Mouse (Mus musculus) left cerebral cortex, adult 8-10 months (tissue): ENCODE results near the gene Slc22a23. TPM values are rescaled to one million over a fixed set of nuclear protein-coding genes. Genes with fewer than 3 reads are reported as not detected.

Experiments
- DNase-seq, 2 experiments: peaks; one replicate each; pipeline ENCODE4 v3.0.0; 2022; ENCODE audit warnings: low spot score in 2 of 2
- total RNA-seq, 4 experiments: library from RNA; stranded (reverse); gene quantifications; 2 replicates each; pipeline ENCODE4 v1.2.4; 2022

Gene Slc22a23
- total RNA-seq, 4 experiments from 2014 or later: 51.6 to 55.1 (median 53.4) TPM

- peak in 1 of 2 experiments; percentile 39 for DNase-seq
Measured at GRCm38 (mm10) chr13:34343719-34344375, 1.1 kb downstream of the Slc22a23 start.

GRCm38 (mm10) chr13:34342286-34342890 lies 2.6 kb downstream of the Slc22a23 start:
- DNase-seq: no peak

DNA sequence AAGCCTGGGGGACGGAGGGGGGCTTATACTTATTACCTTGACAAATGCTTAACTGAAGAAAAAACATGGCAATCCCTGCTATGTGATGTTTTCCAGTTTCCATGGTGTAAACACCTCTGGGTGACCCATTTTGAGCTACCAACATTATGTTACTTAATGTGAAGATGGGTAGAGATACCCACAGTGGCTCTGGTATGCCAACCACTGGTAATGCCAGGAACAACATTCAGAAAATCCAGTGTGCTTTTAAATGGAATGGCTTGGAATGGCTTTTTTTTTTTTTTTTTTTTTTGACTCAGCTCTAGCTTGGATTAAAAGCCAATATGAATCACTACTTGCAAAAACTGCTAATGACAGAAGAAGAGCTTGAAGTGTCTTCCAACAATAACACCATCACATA lies 8.1 kb downstream of the Slc22a23 start:
- DNase-seq: no peak

DNA sequence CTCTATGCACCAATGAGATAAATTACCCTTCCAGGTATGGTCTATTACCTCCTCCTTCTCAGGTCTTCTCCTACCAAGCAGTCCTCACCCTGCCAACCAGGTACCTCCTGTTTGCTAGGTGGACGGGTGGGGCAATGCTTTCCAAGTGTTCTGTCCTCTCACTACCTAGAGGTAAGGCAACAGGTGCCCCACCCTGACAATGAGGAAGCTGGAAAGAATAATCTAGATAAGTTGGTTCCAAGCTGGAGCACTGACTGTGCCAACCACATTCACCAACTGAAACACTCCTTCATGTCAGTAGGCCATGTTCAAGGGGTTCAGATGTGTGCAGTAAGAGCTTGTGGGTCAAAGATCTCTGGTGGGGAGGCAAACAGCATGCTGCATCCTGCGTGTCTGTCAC lies 10.1 kb downstream of the Slc22a23 start:
- no peak for DNase-seq

- DNase-seq: peak in 1 of 2 experiments; percentile 45
Measured at GRCm38 (mm10) chr13:34332762-34333161, 12.2 kb downstream of the Slc22a23 start.

GRCm38 (mm10) chr13:34331399-34332186 lies 13.4 kb downstream of the Slc22a23 start:
- DNase-seq: no peak

- no peak for DNase-seq
Measured at GRCm38 (mm10) chr13:34329589-34329988, 15.4 kb downstream of the Slc22a23 start.

GRCm38 (mm10) chr13:34326992-34327391 lies 18.0 kb downstream of the Slc22a23 start:
- DNase-seq: no peak

DNA sequence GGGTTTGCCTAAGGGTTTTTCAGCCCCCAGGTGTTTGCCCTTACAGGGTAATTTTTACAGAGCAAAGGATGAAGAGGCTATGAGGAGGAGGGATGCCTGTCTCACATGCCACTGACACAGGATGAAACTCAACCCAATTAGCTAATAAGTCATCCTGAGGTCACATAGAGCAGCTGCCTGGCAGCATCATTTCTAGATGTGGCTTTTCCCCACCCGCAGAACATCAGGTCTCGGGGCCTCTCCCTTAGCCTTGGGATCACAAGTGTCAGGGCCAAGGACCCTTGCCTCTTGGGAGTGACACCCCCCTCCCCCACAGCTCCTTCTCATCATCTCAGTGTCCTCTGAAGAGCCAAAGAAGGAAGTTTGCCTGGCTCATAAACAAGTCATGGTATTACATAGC lies 21.6 kb downstream of the Slc22a23 start:
- no peak for DNase-seq

DNA sequence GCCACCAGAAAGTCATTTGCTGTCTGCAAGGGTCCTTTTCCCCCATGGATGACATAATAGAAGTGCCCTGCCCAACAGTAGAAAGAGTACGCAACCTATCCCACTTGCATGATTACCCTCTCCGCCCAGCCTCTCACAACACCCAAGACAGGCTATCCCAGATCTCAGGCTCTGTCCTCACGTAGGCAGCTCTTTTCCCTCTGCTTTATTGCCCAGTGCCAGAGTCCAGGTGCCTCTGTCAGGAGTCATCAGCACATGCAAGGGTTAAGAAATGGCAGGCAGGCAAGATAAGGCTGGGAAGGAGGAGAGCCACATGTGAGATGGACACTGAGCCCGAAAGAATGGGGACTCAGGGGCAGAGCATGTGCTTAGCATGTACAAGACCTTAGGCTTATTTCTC lies 24.5 kb downstream of the Slc22a23 start:
- no peak for DNase-seq

DNA sequence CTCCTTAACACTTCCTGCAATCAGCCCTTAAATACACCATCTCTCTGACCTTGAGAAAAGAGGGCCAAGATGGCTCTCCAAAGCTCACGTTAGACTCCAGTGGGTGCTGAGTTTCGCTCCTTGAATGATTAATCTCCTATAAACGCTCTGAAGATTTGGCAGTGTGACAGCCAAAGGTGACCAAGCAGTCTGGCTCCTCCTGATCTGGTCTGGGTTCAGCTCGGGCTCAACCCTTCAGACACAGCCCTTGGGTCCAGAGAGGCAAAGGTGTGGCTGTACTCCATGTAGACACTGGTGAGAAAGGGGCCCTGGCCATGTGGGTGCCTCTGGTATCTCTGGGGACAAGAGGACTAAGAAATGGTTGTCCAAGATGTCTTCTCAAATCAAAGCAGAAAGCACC lies 27.9 kb downstream of the Slc22a23 start:
- DNase-seq: no peak

DNA sequence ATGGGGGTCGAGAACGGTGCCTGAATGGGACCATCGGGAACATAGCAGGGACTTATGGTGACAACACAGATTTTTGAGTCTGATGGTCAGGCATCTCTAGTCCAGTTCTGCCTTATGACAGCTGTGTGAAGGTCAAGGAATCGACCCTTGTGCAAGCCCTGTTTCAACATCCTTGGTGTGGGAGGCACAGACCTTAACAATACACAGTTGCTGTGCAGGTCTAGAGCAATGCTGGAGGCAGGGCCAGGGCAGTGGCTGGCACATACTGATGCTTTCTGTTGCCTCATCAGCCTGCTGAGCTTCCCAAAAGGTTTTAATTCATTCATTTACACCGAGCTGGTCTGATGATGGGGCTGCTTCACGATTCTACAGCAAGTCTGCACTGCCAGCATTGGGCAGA lies 28.5 kb downstream of the Slc22a23 start:
- DNase-seq: no peak

DNA sequence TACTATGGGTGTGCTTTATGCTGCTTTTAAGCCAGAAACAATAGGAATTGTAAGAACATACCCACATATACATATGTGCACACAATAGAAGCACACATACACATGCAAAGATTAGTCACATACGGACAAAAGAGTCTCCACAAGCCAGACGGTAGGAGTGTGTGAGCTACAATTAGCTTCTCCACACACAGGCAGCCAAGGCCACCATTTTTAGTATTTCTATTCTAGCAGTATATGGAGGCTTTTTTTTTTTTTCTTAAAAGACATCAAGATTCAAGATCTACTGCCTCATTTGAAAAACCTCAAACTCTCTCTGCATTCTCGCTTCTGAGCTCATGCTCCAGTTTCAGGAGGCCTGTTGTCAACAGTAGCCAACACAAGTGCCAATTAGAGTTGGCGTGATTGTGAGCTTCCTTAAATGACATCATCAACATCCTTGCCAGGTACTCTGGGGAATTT lies 31.9 kb downstream of the Slc22a23 start:
- DNase-seq: peak in 1 of 2 experiments; percentile 65

GRCm38 (mm10) chr13:34312346-34313002 lies 32.5 kb downstream of the Slc22a23 start:
- no peak for DNase-seq

- DNase-seq: no peak
Measured at GRCm38 (mm10) chr13:34311593-34311992, 33.4 kb downstream of the Slc22a23 start.

GRCm38 (mm10) chr13:34308604-34308927 lies 36.4 kb downstream of the Slc22a23 start:
- DNase-seq: no peak

GRCm38 (mm10) chr13:34307696-34308603 lies 37.0 kb downstream of the Slc22a23 start:
- no peak for DNase-seq

GRCm38 (mm10) chr13:34305964-34306671 lies 38.9 kb downstream of the Slc22a23 start:
- DNase-seq: no peak

GRCm38 (mm10) chr13:34304896-34305295 lies 40.1 kb downstream of the Slc22a23 start:
- no peak for DNase-seq

GRCm38 (mm10) chr13:34303386-34304016 lies 41.5 kb downstream of the Slc22a23 start:
- DNase-seq: no peak
